Mouse (Mus musculus): ENCODE results near the gene Klf7. TPM values are rescaled to one million over a fixed set of nuclear protein-coding genes. Genes with fewer than 3 reads are reported as not detected.

Gene Klf7
- total RNA-seq, 4 experiments from 2014 or later: 15.1 to 32.1 (median 27.0) TPM

Small RNA genes lying within 50 kb of the gene (microRNA-seq; reads per million reads assigned to microRNA genes)
- 0 to 0.53 reads per million in 2 experiments for gene Mir6899
